Mouse (Mus musculus): Measurements from ENCODE around the gene 4930453N24Rik.
A peak's percentile ranks its signal among the peaks of the same experiment; 100 is the strongest.

The 4930453N24Rik gene

GRCm38 (mm10) chr16:64719096-64719495, 51.9 kb downstream of the 4930453N24Rik start:
- no peak for DNase-seq

GRCm38 (mm10) chr16:64717814-64718213, 53.1 kb downstream of the 4930453N24Rik start:
- no peak for DNase-seq

DNA sequence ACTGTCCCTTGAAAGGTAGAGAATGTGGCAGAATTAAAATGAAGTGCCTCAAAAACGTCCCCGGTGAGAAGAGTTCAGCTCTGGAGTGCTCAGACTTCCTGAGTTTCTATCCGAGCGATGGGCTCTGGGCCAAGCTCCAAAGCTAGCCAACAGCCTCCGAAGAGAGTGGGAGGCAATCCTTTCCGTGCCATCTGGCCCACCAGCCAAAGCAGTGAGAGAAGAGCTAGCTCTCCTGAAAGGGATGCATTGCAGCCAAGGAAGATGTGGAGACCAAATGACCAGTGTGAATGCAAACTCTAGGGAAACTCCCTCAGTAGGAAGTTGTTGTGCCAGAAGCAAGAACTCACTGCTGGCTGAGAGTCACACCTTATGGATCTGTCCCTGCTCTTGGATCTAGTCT, 59.1 kb downstream of the 4930453N24Rik start:
- DNase-seq = peak; percentile 79 to 85

Data from cerebellum, postnatal 36 days (tissue).